Mouse (Mus musculus): Measurements from ENCODE around the gene Mlxipl.
A peak's percentile ranks its signal among the peaks of the same experiment; 100 is the strongest.

The Mlxipl gene

GRCm38 (mm10) chr5:135185016-135185415 lies 95.3 kb downstream of the Mlxipl start:
- no peak for DNase-seq (ENCODE audit: low spot score)

GRCm38 (mm10) chr5:135185596-135185995 lies 95.9 kb downstream of the Mlxipl start:
- no peak for DNase-seq (ENCODE audit: low spot score)

- no peak for DNase-seq (ENCODE audit: low spot score)
These were observed 96.5 kb downstream of the Mlxipl start for GRCm38 (mm10) chr5:135186231-135186620.

GRCm38 (mm10) chr5:135186621-135187348 lies 97.1 kb downstream of the Mlxipl start, which contains the start of gene Baz1b:
TSS of gene Baz1b (plus strand) at chr5:135187264.
- peak; percentile 93 for DNase-seq (ENCODE audit: low spot score)

- DNase-seq (ENCODE audit: low spot score): no peak
These were observed 97.9 kb downstream of the Mlxipl start for GRCm38 (mm10) chr5:135187349-135188213.
